Mouse (Mus musculus): ENCODE data around the gene Rps6.

DNA sequence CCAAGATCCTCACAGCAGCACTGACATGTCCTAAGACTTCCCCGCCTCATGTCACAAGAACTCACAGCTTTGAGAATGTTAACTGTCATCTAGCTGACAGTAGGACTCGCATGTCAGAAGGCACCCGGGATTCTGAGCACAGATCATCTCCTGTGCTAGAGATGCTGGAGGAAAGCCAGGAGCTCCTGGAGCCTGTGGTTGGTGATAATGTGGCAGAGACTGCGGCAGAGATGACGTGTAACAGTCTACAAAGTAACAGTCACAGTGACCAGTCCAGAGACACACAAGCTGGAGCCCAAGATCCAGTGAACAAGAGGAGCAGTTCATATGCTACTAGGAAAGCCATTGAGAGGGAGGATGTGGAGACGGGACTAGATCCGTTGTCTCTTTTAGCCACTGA lies 32.1 kb downstream of the Rps6 start:
- no peak for TF ChIP-seq CTCF (IDR thresholded peaks at IDR 0.05; ENCODE audit: borderline replicate concordance, control insufficient read depth, extremely low read depth, insufficient read depth, low read length, poor library complexity)
- TF ChIP-seq POLR2A (IDR thresholded peaks at IDR 0.05; ENCODE audit: control insufficient read depth, extremely low read depth, insufficient read depth, low read length, poor library complexity) = no peak

All from thymus, adult 2 months (tissue).